Mouse (Mus musculus): Measurements from ENCODE around the gene Pdzd7. TPM values are rescaled to one million over a fixed set of nuclear protein-coding genes. Genes with fewer than 3 reads are reported as not detected.

The Pdzd7 gene
- polyA plus RNA-seq, 1 experiment from 2014 or later = 0.19 TPM

GRCm38 (mm10) chr19:44999647-45000046 is 45.9 kb downstream of the Pdzd7 start:
- Histone ChIP-seq H3K27ac (ENCODE audit: low read depth, low read length) (no peak overlapping the region), H3K4me1 (ENCODE audit: control insufficient read depth, insufficient read depth, low read length) (no peaks in the 10 kb centered on the region), H3K27me3 (ENCODE audit: control insufficient read depth, insufficient read depth, low read length) (no peaks in the 10 kb centered on the region), H3K4me2 (no peak overlapping the region), H3K4me3 (ENCODE audit: low read depth, low read length) (no peak overlapping the region), H3K9me3 (ENCODE audit: control insufficient read depth, low read length) (no peaks in the 10 kb centered on the region), H3K9ac (ENCODE audit: low read length) (no peak overlapping the region), H3K36me3 (ENCODE audit: control insufficient read depth, insufficient read depth, low read length) (peaks cover 7% of the 10 kb centered on the region)
- no peak for ATAC-seq (ENCODE audit: low FRiP score)
- 92% methylated on average over 8 of the region's 8 CpGs for WGBS
- no peak for DNase-seq (ENCODE audit: low spot score, missing footprints)

- no peak overlapping the region for H3K27ac ChIP-seq (ENCODE audit: low read depth, low read length)
- DNase-seq (ENCODE audit: low spot score, missing footprints) = no peak
- ATAC-seq (ENCODE audit: low FRiP score) = no peak
- H3K4me2 ChIP-seq = no peak overlapping the region
- no peaks in the 10 kb centered on the region for H3K27me3 ChIP-seq (ENCODE audit: control insufficient read depth, insufficient read depth, low read length)
- WGBS = 85% methylated on average over 11 of the region's 11 CpGs
- H3K4me3 ChIP-seq (ENCODE audit: low read depth, low read length) = no peak overlapping the region
- no peaks in the 10 kb centered on the region for H3K9me3 ChIP-seq (ENCODE audit: control insufficient read depth, low read length)
- peaks cover 5% of the 10 kb centered on the region for H3K36me3 ChIP-seq (ENCODE audit: control insufficient read depth, insufficient read depth, low read length)
- H3K9ac ChIP-seq (ENCODE audit: low read length) = no peak overlapping the region
- H3K4me1 ChIP-seq (ENCODE audit: control insufficient read depth, insufficient read depth, low read length) = no peaks in the 10 kb centered on the region
Measured at GRCm38 (mm10) chr19:44997786-44998185, 47.7 kb downstream of the Pdzd7 start.

- Histone ChIP-seq H3K9ac (ENCODE audit: low read length) (no peak overlapping the region), H3K4me2 (no peak overlapping the region), H3K4me1 (ENCODE audit: control insufficient read depth, insufficient read depth, low read length) (peaks cover 7% of the 10 kb centered on the region), H3K4me3 (ENCODE audit: low read depth, low read length) (no peak overlapping the region), H3K36me3 (ENCODE audit: control insufficient read depth, insufficient read depth, low read length) (no peaks in the 10 kb centered on the region), H3K27me3 (ENCODE audit: control insufficient read depth, insufficient read depth, low read length) (no peaks in the 10 kb centered on the region), H3K9me3 (ENCODE audit: control insufficient read depth, low read length) (no peaks in the 10 kb centered on the region), H3K27ac (ENCODE audit: low read depth, low read length) (no peak overlapping the region)
- ATAC-seq (ENCODE audit: low FRiP score) = no peak
- WGBS = 70% methylated on average over 7 of the region's 7 CpGs
- no peak for DNase-seq (ENCODE audit: low spot score, missing footprints)
Measured at GRCm38 (mm10) chr19:44992712-44993111, 52.8 kb downstream of the Pdzd7 start.

- H3K4me2 ChIP-seq = no peak overlapping the region
- no peaks in the 10 kb centered on the region for H3K27me3 ChIP-seq (ENCODE audit: control insufficient read depth, insufficient read depth, low read length)
- H3K4me1 ChIP-seq (ENCODE audit: control insufficient read depth, insufficient read depth, low read length) = peaks cover 7% of the 10 kb centered on the region
- H3K9ac ChIP-seq (ENCODE audit: low read length) = no peak overlapping the region
- H3K9me3 ChIP-seq (ENCODE audit: control insufficient read depth, low read length) = no peaks in the 10 kb centered on the region
- DNase-seq (ENCODE audit: low spot score, missing footprints) (no peak), ATAC-seq (ENCODE audit: low FRiP score) (no peak)
- H3K4me3 ChIP-seq (ENCODE audit: low read depth, low read length) = no peak overlapping the region
- H3K27ac ChIP-seq (ENCODE audit: low read depth, low read length) = no peak overlapping the region
- WGBS = 53% methylated on average over 7 of the region's 7 CpGs
- H3K36me3 ChIP-seq (ENCODE audit: control insufficient read depth, insufficient read depth, low read length) = no peaks in the 10 kb centered on the region
Measured at GRCm38 (mm10) chr19:44992246-44992645, 53.3 kb downstream of the Pdzd7 start.

GRCm38 (mm10) chr19:44991031-44991430 is 54.5 kb downstream of the Pdzd7 start:
- Histone ChIP-seq H3K27ac (ENCODE audit: low read depth, low read length) (no peak overlapping the region), H3K27me3 (ENCODE audit: control insufficient read depth, insufficient read depth, low read length) (no peaks in the 10 kb centered on the region), H3K36me3 (ENCODE audit: control insufficient read depth, insufficient read depth, low read length) (no peaks in the 10 kb centered on the region), H3K4me1 (ENCODE audit: control insufficient read depth, insufficient read depth, low read length) (peaks cover 7% of the 10 kb centered on the region), H3K4me2 (no peak overlapping the region), H3K9me3 (ENCODE audit: control insufficient read depth, low read length) (no peaks in the 10 kb centered on the region), H3K4me3 (ENCODE audit: low read depth, low read length) (no peak overlapping the region), H3K9ac (ENCODE audit: low read length) (no peak overlapping the region)
- 89% methylated on average over 8 of the region's 8 CpGs for WGBS
- DNase-seq (ENCODE audit: low spot score, missing footprints) (no peak), ATAC-seq (ENCODE audit: low FRiP score) (no peak)

- Histone ChIP-seq H3K9ac (ENCODE audit: low read length) (peak overlapping the region; percentile 88), H3K27me3 (ENCODE audit: control insufficient read depth, insufficient read depth, low read length) (no peaks in the 10 kb centered on the region), H3K27ac (ENCODE audit: low read depth, low read length) (no peak overlapping the region; the same call in 1 of the 2 replicates), H3K4me1 (ENCODE audit: control insufficient read depth, insufficient read depth, low read length) (peaks cover 7% of the 10 kb centered on the region), H3K9me3 (ENCODE audit: control insufficient read depth, low read length) (no peaks in the 10 kb centered on the region), H3K4me2 (peak overlapping the region; percentile 98), H3K36me3 (ENCODE audit: control insufficient read depth, insufficient read depth, low read length) (no peaks in the 10 kb centered on the region), H3K4me3 (ENCODE audit: low read depth, low read length) (peak overlapping the region; percentile 74)
- 6% methylated on average over 22 of the region's 22 CpGs for WGBS
- DNase-seq (ENCODE audit: low spot score, missing footprints) (peak; percentile 86), ATAC-seq (ENCODE audit: low FRiP score) (peak; percentile 53)
Measured at GRCm38 (mm10) chr19:44989567-44990495, 55.7 kb downstream of the Pdzd7 start.

GRCm38 (mm10) chr19:44988831-44989566 is 56.5 kb downstream of the Pdzd7 start, which contains the start of gene Sema4g:
Sema4g (plus strand) TSS chr19:44989101.
- peak within 1 kb of the TSS; percentile 74 for H3K4me3 ChIP-seq (ENCODE audit: low read depth, low read length)
- peaks cover 7% of the 10 kb centered on the region for H3K4me1 ChIP-seq (ENCODE audit: control insufficient read depth, insufficient read depth, low read length)
- peak within 1 kb of the TSS; percentile 88 for H3K9ac ChIP-seq (ENCODE audit: low read length)
- peak; percentile 81 for ATAC-seq (ENCODE audit: low FRiP score)
- H3K36me3 ChIP-seq (ENCODE audit: control insufficient read depth, insufficient read depth, low read length) = no peaks in the 10 kb centered on the region
- peak; percentile 97 for DNase-seq (ENCODE audit: low spot score, missing footprints)
- H3K27me3 ChIP-seq (ENCODE audit: control insufficient read depth, insufficient read depth, low read length) = no peaks in the 10 kb centered on the region
- under 1% methylated on average over 55 of the region's 58 CpGs for WGBS
- no peaks in the 10 kb centered on the region for H3K9me3 ChIP-seq (ENCODE audit: control insufficient read depth, low read length)
- peak within 1 kb of the TSS; percentile 98 for H3K4me2 ChIP-seq
- no peak within 1 kb of the TSS; the same call in 1 of the 2 replicates for H3K27ac ChIP-seq (ENCODE audit: low read depth, low read length)

- H3K27ac ChIP-seq (ENCODE audit: low read depth, low read length) = no peak overlapping the region
Measured at GRCm38 (mm10) chr19:44988321-44988720, 57.2 kb downstream of the Pdzd7 start.

GRCm38 (mm10) chr19:44987851-44988250 is 57.7 kb downstream of the Pdzd7 start:
- WGBS = 57% methylated on average over 6 of the region's 6 CpGs

More at GRCm38 (mm10) chr19:44988321-44988720, 57.2 kb downstream of the Pdzd7 start:
- Histone ChIP-seq H3K36me3 (ENCODE audit: control insufficient read depth, insufficient read depth, low read length) (no peaks in the 10 kb centered on the region), H3K27me3 (ENCODE audit: control insufficient read depth, insufficient read depth, low read length) (no peaks in the 10 kb centered on the region), H3K4me2 (peak overlapping the region; percentile 98), H3K9ac (ENCODE audit: low read length) (peak overlapping the region; percentile 88), H3K4me3 (ENCODE audit: low read depth, low read length) (peak overlapping the region; percentile 74), H3K9me3 (ENCODE audit: control insufficient read depth, low read length) (no peaks in the 10 kb centered on the region), H3K4me1 (ENCODE audit: control insufficient read depth, insufficient read depth, low read length) (peaks cover 7% of the 10 kb centered on the region)
- 24% methylated on average over 9 of the region's 9 CpGs for WGBS
- no peak for ATAC-seq (ENCODE audit: low FRiP score)
- DNase-seq (ENCODE audit: low spot score, missing footprints) = peak; percentile 88

More at GRCm38 (mm10) chr19:44987851-44988250, 57.7 kb downstream of the Pdzd7 start:
- Histone ChIP-seq H3K27me3 (ENCODE audit: control insufficient read depth, insufficient read depth, low read length) (no peaks in the 10 kb centered on the region), H3K27ac (ENCODE audit: low read depth, low read length) (no peak overlapping the region), H3K4me3 (ENCODE audit: low read depth, low read length) (no peak overlapping the region), H3K9me3 (ENCODE audit: control insufficient read depth, low read length) (no peaks in the 10 kb centered on the region), H3K36me3 (ENCODE audit: control insufficient read depth, insufficient read depth, low read length) (no peaks in the 10 kb centered on the region), H3K4me2 (no peak overlapping the region), H3K4me1 (ENCODE audit: control insufficient read depth, insufficient read depth, low read length) (peaks cover 7% of the 10 kb centered on the region), H3K9ac (ENCODE audit: low read length) (no peak overlapping the region)
- no peak for ATAC-seq (ENCODE audit: low FRiP score)
- DNase-seq (ENCODE audit: low spot score, missing footprints) = no peak
